Mouse (Mus musculus) MEL (cell line): ENCODE measurements around the gene Zg16.
A peak's percentile ranks its signal among the peaks of the same experiment; 100 is the strongest.

Experiments used
- CTCF ChIP-seq, 3 experiments: IDR thresholded peaks in 2 of 3; conservative IDR thresholded peaks in 1 of 3; 2 replicates each; pipeline ENCODE4 v1.5.1; 2011 to 2012; ENCODE audit warnings: low read length in 3 of 3, low read depth in 2 of 3, mild to moderate bottlenecking in 2 of 3, improper control_type of control experiment in 1 of 3, inconsistent platforms in 1 of 3, mixed read lengths in 1 of 3, moderate library complexity in 1 of 3; ENCODE audit not compliant: control insufficient read depth in 1 of 3, insufficient read depth in 1 of 3, poor library complexity in 1 of 3, severe bottlenecking in 1 of 3
- ELF1 ChIP-seq: IDR thresholded peaks from 2 replicates; pipeline ENCODE4 v1.6.1; 2014; ENCODE audit warnings: low read depth, mild to moderate bottlenecking, inconsistent platforms, low read length, improper control_type of control experiment, moderate library complexity
- EP300 ChIP-seq, 2 experiments: IDR thresholded peaks; 2 replicates each; pipeline ENCODE4 v1.6.1; 2011; ENCODE audit warnings: improper control_type of control experiment in 2 of 2, low read length in 2 of 2, low read depth in 1 of 2, mild to moderate bottlenecking in 1 of 2
- ETS1 ChIP-seq: IDR thresholded peaks from 2 replicates; pipeline ENCODE4 v1.6.1; 2012; ENCODE audit warnings: low read depth, mild to moderate bottlenecking, inconsistent platforms, low read length, improper control_type of control experiment, moderate library complexity
- GABPA ChIP-seq: IDR thresholded peaks from 2 replicates; pipeline ENCODE4 v1.6.1; 2012; ENCODE audit warnings: low read depth, mild to moderate bottlenecking, inconsistent platforms, low read length, improper control_type of control experiment, moderate library complexity
- GATA1 ChIP-seq: IDR thresholded peaks from 2 replicates; pipeline ENCODE4 v1.6.1; 2011; ENCODE audit warnings: low read depth, low read length, improper control_type of control experiment
- JUND ChIP-seq: IDR thresholded peaks from 2 replicates; pipeline ENCODE4 v1.6.1; 2011; ENCODE audit warnings: low read depth, mild to moderate bottlenecking, improper control_type of control experiment, low read length
- MAX ChIP-seq: IDR thresholded peaks from 2 replicates; pipeline ENCODE4 v1.6.1; 2011; ENCODE audit warnings: low read length, improper control_type of control experiment
- POLR2A ChIP-seq, 2 experiments: IDR thresholded peaks; 2 replicates each; pipeline ENCODE4 v1.6.1; 2011 to 2012; ENCODE audit warnings: low read length in 2 of 2, mild to moderate bottlenecking in 2 of 2, control low read depth in 1 of 2, improper control_type of control experiment in 1 of 2, low read depth in 1 of 2, moderate library complexity in 1 of 2; ENCODE audit not compliant: control insufficient read depth in 1 of 2, insufficient read depth in 1 of 2, poor library complexity in 1 of 2
- TCF12 ChIP-seq: IDR thresholded peaks from 2 replicates; pipeline ENCODE4 v1.6.1; 2014; ENCODE audit warnings: low read depth, mild to moderate bottlenecking, inconsistent platforms, low read length, improper control_type of control experiment, moderate library complexity
- ZKSCAN1 ChIP-seq: IDR thresholded peaks from 2 replicates; pipeline ENCODE4 v1.6.1; 2012; ENCODE audit warnings: low read depth, mild to moderate bottlenecking, inconsistent platforms, low read length, improper control_type of control experiment, moderate library complexity
- ZMIZ1 ChIP-seq: IDR thresholded peaks from 2 replicates; pipeline ENCODE4 v1.6.1; 2012; ENCODE audit warnings: low read depth, mild to moderate bottlenecking, inconsistent platforms, low read length, improper control_type of control experiment, moderate library complexity
- ZNF384 ChIP-seq: IDR thresholded peaks from 2 replicates; pipeline ENCODE4 v1.6.1; 2012; ENCODE audit warnings: low read depth, mild to moderate bottlenecking, inconsistent platforms, low read length, improper control_type of control experiment

- TF ChIP-seq CTCF (IDR thresholded peaks at IDR 0.05 in 2 of 3, conservative IDR thresholded peaks at IDR 0.05 in 1 of 3; ENCODE audit: control insufficient read depth in 1 of 3, insufficient read depth in 1 of 3, low read depth in 2 of 3, low read length in 3 of 3, poor library complexity in 1 of 3, severe bottlenecking in 1 of 3) (no peak), ZMIZ1 (no peak), GABPA (no peak), ELF1 (no peak), EP300 (IDR thresholded peaks at IDR 0.05; ENCODE audit: low read depth in 1 of 2, low read length in 2 of 2) (no peak), ZNF384 (no peak), TCF12 (no peak), POLR2A (IDR thresholded peaks at IDR 0.05; ENCODE audit: control insufficient read depth in 1 of 2, insufficient read depth in 1 of 2, low read depth in 1 of 2, low read length in 2 of 2, poor library complexity in 1 of 2) (peak; percentile 32 to 36; a peak in 1 of 4 replicates), MAX (peak; percentile 43; the same call in 1 of the 2 replicates), GATA1 (no peak), ETS1 (no peak), JUND (no peak), ZKSCAN1 (no peak)
These were observed 49.3 kb upstream of the Zg16 start for GRCm38 (mm10) chr7:127136181-127137071.
